Mouse (Mus musculus) left cerebral cortex, adult 8-10 months (tissue): ENCODE results near the gene Olfr135. TPM values are rescaled to one million over a fixed set of nuclear protein-coding genes. Genes with fewer than 3 reads are reported as not detected.

Experiments
- DNase-seq, 2 experiments: peaks; one replicate each; pipeline ENCODE4 v3.0.0; 2022; ENCODE audit warnings: low spot score in 2 of 2
- total RNA-seq, 4 experiments: library from RNA; stranded (reverse); gene quantifications; 2 replicates each; pipeline ENCODE4 v1.2.4; 2022

Gene Olfr135
- not detected for total RNA-seq

DNA sequence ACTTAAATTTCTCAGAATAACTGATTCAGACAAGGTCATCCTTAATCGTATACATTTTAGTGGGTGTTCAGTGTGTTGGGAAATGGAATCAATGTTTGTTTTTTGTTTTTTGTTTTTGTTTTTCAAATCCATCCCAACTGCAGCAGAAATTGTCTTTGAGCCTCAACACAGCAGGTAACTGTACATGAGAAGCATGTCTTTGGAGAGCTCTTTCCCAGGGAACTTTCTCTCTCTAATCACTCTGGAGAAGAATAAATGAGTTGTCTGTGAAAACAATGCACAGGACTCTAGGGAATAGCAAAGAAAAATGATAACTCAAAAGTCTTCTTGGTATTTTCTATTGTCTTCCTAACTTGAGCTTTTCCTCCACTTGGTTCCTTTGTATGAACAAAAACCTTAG, at the start of gene Olfr135:
Olfr135 (plus strand) TSS at position 301 of the 400 bp plus-strand sequence.
- DNase-seq: no peak

DNA sequence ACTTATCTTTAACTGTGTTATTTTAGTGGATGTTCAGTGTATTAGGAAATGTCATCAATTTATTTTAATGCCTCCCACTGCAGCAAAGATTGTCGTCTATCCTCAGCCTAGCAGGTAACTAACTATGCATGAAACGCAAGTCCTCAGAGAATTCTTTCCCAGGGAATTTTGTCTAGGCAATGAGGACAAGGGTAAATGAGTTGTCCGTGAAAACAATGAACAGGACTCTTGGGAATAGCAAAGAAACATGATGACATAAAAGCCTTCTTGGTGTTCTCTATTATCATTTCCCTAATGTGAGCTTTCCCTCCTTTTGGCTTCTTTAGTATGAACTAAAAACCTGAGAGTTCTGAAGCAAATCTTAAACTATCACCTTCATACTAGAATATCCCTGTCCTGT, 33.0 kb upstream of the Olfr135 start, which contains the start of gene Olfr134:
Olfr134 (plus strand) TSS at position 301 of the 400 bp plus-strand sequence.
- DNase-seq: no peak

Other genes with a start within 250 kb of the Olfr135 start
- gene Olfr129, start 144.3 kb upstream of the Olfr135 start, total RNA-seq: not detected
- not detected for gene Olfr130, start 140.4 kb upstream of the Olfr135 start, total RNA-seq
- not detected for gene Olfr131, start 115.6 kb upstream of the Olfr135 start, total RNA-seq
- not detected for gene Olfr132, start 69.8 kb upstream of the Olfr135 start, total RNA-seq
- not detected for gene Olfr133, start 59.1 kb upstream of the Olfr135 start, total RNA-seq
- gene Olfr134, start 32.9 kb upstream of the Olfr135 start, total RNA-seq: not detected
- gene Olfr138, start 56.7 kb downstream of the Olfr135 start, total RNA-seq: not detected
- gene Olfr137, start 103.2 kb downstream of the Olfr135 start, total RNA-seq: not detected
- not detected for gene Olfr136, start 125.5 kb downstream of the Olfr135 start, total RNA-seq
- gene Esp36, start 215.8 kb downstream of the Olfr135 start, total RNA-seq: not detected